Mouse (Mus musculus): Measurements from ENCODE around the gene Kif15. TPM values are rescaled to one million over a fixed set of nuclear protein-coding genes. Genes with fewer than 3 reads are reported as not detected.
A peak's percentile ranks its signal among the peaks of the same experiment; 100 is the strongest.

Gene Kif15
- polyA plus RNA-seq (2016; fragmentation: Nextera tagmentation; extraction: Ambion mirVana), result 89.5 and 97.8 TPM in 2 replicates

- Histone ChIP-seq H3K9me3 (no peaks in the 10 kb centered on the region), H3K27ac (replicated peaks) (peak within 1 kb of the TSS; percentile 91), H3K4me3 (peak within 1 kb of the TSS; percentile 72), H3K4me1 (peaks cover 25% of the 10 kb centered on the region), H3K36me3 (replicated peaks) (peaks cover 31% of the 10 kb centered on the region), H3K27me3 (replicated peaks; ENCODE audit: low read depth, poor library complexity, severe bottlenecking) (no peaks in the 10 kb centered on the region)
- WGBS, result under 1% methylated on average over 64 of the region's 64 CpGs
- peak; percentile 95 for DNase-seq (ENCODE audit: low spot score)
Measured at GRCm38 (mm10) chr9:122950643-122951475, at the start of gene Kif15, which contains the start of gene 1110059G10Rik. Gene Kif15 (plus strand): TSS chr9:122951046. Gene 1110059G10Rik (minus strand): TSS chr9:122951000.

DNA sequence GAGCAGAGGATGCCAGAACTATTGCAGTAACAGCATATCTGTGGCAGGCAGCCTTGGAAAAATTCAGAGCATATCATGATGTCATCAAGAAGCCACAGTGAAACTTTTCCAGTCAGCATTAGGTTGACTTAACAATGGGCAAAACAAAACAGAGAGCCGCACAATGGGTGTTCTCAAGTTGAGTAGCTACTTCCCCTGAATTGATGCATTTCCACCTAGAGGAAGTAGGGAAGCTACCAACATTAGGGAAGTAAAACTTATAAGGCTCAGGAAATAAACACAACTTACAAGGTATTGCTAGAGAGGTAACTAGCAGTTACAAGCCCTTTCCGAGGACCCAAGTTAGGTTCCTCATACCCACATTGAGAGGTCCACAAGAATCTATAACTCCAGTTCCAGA, 49.8 kb upstream of the Kif15 start:
- Histone ChIP-seq H3K4me3 (no peak overlapping the region), H3K9me3 (peaks cover 2% of the 10 kb centered on the region; the same call in 1 of the 2 replicates), H3K4me1 (peaks cover 10% of the 10 kb centered on the region; the same call in 1 of the 2 replicates), H3K27me3 (replicated peaks; ENCODE audit: low read depth, poor library complexity, severe bottlenecking) (no peaks in the 10 kb centered on the region), H3K36me3 (replicated peaks) (peaks cover 14% of the 10 kb centered on the region), H3K27ac (replicated peaks) (no peak overlapping the region)
- no peak for DNase-seq (ENCODE audit: low spot score)
- 84% methylated on average over 2 of the region's 2 CpGs for WGBS

DNA sequence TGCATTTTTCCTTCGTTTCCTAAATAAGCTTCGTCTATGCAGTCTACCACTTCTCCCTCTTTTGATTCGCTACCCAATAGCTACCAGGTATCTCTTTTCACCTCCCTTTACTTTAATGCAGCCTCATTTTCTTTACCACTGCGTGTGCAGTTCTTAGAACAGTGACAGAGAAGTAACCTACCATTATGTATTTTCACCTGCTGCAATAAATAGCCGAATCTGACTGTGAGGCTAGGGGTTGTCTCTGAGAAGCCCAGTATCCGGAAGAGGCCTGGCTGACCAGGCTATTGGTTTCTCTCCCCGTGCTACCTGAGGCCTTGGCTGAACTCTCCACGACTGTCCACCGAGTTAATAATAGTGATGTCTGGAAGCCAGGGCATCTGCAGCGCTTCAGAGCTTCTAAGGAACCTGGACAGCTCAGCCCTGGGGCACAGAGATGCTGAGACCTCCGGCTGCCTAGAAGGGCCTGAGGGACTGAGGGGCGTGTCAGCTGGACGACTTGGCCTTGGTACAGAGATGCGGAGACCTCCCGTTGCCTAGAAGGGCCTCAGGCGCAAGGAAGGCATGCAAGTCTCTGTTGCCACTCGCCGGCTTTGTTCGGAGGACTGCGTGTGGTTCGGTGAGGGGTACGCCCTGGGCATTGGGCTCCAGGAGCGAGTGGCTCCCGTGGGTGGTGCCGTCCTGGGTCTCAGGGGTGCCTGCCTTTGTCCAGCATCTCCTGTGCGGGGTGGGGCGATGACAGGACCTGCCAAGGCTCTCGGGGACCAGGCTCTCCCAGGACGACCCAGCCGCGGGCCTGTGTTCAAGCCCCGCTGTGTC, 47.9 kb upstream of the Kif15 start:
- H3K36me3 ChIP-seq (replicated peaks), result peaks cover 30% of the 10 kb centered on the region
- WGBS, result 14% methylated on average over 32 of the region's 32 CpGs
- peak overlapping the region; percentile 66 for H3K4me3 ChIP-seq
- H3K27me3 ChIP-seq (replicated peaks; ENCODE audit: low read depth, poor library complexity, severe bottlenecking), result no peaks in the 10 kb centered on the region
- H3K4me1 ChIP-seq, result peaks cover 10% of the 10 kb centered on the region; the same call in 1 of the 2 replicates
- peak overlapping the region; percentile 84 for H3K27ac ChIP-seq (replicated peaks)
- H3K9me3 ChIP-seq, result peaks cover 12% of the 10 kb centered on the region
- DNase-seq (ENCODE audit: low spot score), result peak; percentile 86

- no peak for DNase-seq (ENCODE audit: low spot score)
- peaks cover 33% of the 10 kb centered on the region for H3K36me3 ChIP-seq (replicated peaks)
- no peaks in the 10 kb centered on the region for H3K9me3 ChIP-seq
- peak overlapping the region; percentile 99; the same call in 1 of the 2 replicates for H3K27ac ChIP-seq (replicated peaks)
- WGBS, result 20% methylated on average over 3 of the region's 3 CpGs
- peak overlapping the region; percentile 94 for H3K4me3 ChIP-seq
- peaks cover 19% of the 10 kb centered on the region for H3K27me3 ChIP-seq (replicated peaks; ENCODE audit: low read depth, poor library complexity, severe bottlenecking)
- H3K4me1 ChIP-seq, result peaks cover 6% of the 10 kb centered on the region
Measured at GRCm38 (mm10) chr9:122922436-122922835, 28.4 kb upstream of the Kif15 start.

DNA sequence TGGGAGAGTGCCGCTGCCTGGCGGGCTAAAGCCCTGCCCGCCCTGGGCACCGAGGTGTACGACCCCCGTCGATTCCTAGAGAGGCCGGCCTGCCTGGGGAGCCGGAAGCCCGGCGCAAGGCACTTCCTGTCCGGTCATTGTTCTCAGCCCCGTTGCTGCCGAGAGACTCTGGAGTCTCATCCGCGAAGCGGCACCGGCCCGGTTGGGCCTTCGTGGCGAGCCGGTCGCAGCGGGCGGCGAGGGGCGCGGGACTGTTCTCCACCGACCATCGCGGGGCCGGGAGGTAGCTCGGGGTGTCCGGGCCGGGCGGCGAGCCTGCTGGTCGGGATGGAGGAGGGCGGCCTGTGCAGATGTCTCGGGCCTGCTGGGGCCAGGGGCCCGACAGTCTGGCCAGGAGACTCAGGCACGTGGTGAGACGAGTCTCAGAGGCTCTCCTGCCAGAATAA, 27.9 kb upstream of the Kif15 start, which contains the start of gene Zfp105:
Gene Zfp105 (plus strand): TSS at position 137 of the 446 bp plus-strand sequence.
- under 1% methylated on average over 43 of the region's 43 CpGs for WGBS
- DNase-seq (ENCODE audit: low spot score), result peak; percentile 93
- Histone ChIP-seq H3K9me3 (no peaks in the 10 kb centered on the region), H3K27me3 (replicated peaks; ENCODE audit: low read depth, poor library complexity, severe bottlenecking) (peaks cover 19% of the 10 kb centered on the region), H3K27ac (replicated peaks) (peak within 1 kb of the TSS; percentile 99), H3K36me3 (replicated peaks) (peaks cover 38% of the 10 kb centered on the region), H3K4me1 (peaks cover 6% of the 10 kb centered on the region), H3K4me3 (peak within 1 kb of the TSS; percentile 94)

DNA sequence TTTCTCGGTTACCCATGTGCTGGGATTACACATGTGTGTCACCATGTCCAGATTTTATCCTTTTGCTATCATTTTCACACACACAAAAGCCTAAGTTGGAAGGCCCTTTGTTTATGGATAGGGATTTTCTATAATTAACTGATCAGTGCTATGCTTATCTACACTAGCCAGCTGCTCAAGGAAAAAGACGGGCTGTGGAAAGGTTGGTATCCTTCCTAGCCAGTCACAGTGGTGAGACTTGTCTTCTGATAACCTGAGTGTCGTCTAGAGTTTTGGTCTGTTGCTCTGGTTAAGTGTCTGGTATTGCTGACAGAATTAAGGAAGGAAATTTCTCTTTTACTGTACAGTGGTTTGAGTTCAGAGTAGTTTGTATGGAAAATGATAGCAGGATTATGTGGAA, 21.9 kb upstream of the Kif15 start:
- Histone ChIP-seq H3K27ac (replicated peaks) (no peak overlapping the region), H3K27me3 (replicated peaks; ENCODE audit: low read depth, poor library complexity, severe bottlenecking) (no peaks in the 10 kb centered on the region), H3K36me3 (replicated peaks) (peaks cover 96% of the 10 kb centered on the region), H3K4me3 (no peak overlapping the region), H3K4me1 (peaks cover 1% of the 10 kb centered on the region), H3K9me3 (peaks cover 11% of the 10 kb centered on the region)
- no peak for DNase-seq (ENCODE audit: low spot score)
- 91% methylated on average over 3 of the region's 3 CpGs for WGBS

GRCm38 (mm10) chr9:122998406-122999192, 47.8 kb downstream of the Kif15 start:
- Histone ChIP-seq H3K9me3 (no peaks in the 10 kb centered on the region), H3K27ac (replicated peaks) (no peak overlapping the region), H3K36me3 (replicated peaks) (peaks cover 99% of the 10 kb centered on the region), H3K27me3 (replicated peaks; ENCODE audit: low read depth, poor library complexity, severe bottlenecking) (no peaks in the 10 kb centered on the region), H3K4me1 (no peaks in the 10 kb centered on the region), H3K4me3 (no peak overlapping the region)
- WGBS, result 94% methylated on average over 10 of the region's 10 CpGs
- no peak for DNase-seq (ENCODE audit: low spot score)

DNA sequence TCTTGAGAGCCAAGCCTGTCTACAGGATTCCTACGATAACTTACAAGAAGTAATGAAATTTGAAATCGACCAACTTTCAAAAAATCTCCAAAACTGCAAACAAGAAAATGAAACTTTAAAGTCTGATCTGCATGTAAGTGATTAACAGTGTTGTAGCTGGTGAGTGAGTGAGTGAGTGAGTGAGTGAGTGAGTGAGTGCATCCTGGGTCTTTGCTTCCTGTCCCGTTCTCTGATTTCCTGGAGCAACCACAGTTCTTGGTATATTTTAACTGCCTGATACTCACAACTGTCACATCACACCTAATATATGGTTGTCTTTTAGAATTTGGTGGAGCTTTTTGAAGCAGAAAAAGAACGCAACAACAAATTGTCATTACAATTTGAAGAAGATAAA, 48.3 kb downstream of the Kif15 start:
- peaks cover 99% of the 10 kb centered on the region for H3K36me3 ChIP-seq (replicated peaks)
- no peak overlapping the region for H3K4me3 ChIP-seq
- H3K27me3 ChIP-seq (replicated peaks; ENCODE audit: low read depth, poor library complexity, severe bottlenecking), result no peaks in the 10 kb centered on the region
- no peaks in the 10 kb centered on the region for H3K9me3 ChIP-seq
- no peak for DNase-seq (ENCODE audit: low spot score)
- no peak overlapping the region for H3K27ac ChIP-seq (replicated peaks)
- no peaks in the 10 kb centered on the region for H3K4me1 ChIP-seq
- WGBS, result 93% methylated on average over 4 of the region's 4 CpGs

DNA sequence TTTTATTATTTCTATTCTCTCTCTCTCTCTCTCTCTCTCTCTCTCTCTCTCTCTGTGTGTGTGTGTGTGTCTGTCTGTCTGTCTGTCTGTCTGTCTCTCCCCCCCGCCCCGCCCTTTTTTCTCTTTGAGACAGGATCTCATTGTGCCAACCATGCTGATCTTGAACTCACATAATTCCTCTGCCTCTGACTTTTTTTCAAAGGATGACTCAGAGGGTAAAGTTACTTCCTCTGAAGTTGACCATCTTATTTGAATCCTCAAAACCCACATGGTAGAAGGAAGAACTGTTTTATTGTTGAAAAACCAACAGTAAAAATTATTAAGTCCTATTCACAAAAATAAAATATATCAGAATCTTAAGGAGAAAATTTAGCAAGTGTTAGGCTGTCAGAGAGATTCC, 53.9 kb downstream of the Kif15 start:
- DNase-seq (ENCODE audit: low spot score), result no peak
- H3K4me1 ChIP-seq, result no peaks in the 10 kb centered on the region
- no peak overlapping the region for H3K27ac ChIP-seq (replicated peaks)
- no peaks in the 10 kb centered on the region for H3K9me3 ChIP-seq
- H3K27me3 ChIP-seq (replicated peaks; ENCODE audit: low read depth, poor library complexity, severe bottlenecking), result no peaks in the 10 kb centered on the region
- no peak overlapping the region for H3K4me3 ChIP-seq
- 88% methylated on average over 2 of the region's 2 CpGs for WGBS
- peaks cover 100% of the 10 kb centered on the region for H3K36me3 ChIP-seq (replicated peaks)

- Histone ChIP-seq H3K27ac (replicated peaks) (no peak overlapping the region), H3K4me3 (no peak overlapping the region), H3K4me1 (no peaks in the 10 kb centered on the region), H3K9me3 (no peaks in the 10 kb centered on the region), H3K27me3 (replicated peaks; ENCODE audit: low read depth, poor library complexity, severe bottlenecking) (no peaks in the 10 kb centered on the region), H3K36me3 (replicated peaks) (peaks cover 100% of the 10 kb centered on the region)
- DNase-seq (ENCODE audit: low spot score), result no peak
- 83% methylated on average over 6 of the region's 6 CpGs for WGBS
Measured at GRCm38 (mm10) chr9:123006071-123006470, 55.2 kb downstream of the Kif15 start.

GRCm38 (mm10) chr9:123020995-123021631, 70.3 kb downstream of the Kif15 start, which contains the start of gene Tmem42:
Gene Tmem42 (plus strand): TSS chr9:123021326.
- peak; percentile 90 for DNase-seq (ENCODE audit: low spot score)
- Histone ChIP-seq H3K9me3 (no peaks in the 10 kb centered on the region), H3K36me3 (replicated peaks) (peaks cover 28% of the 10 kb centered on the region), H3K4me1 (peaks cover 22% of the 10 kb centered on the region), H3K27me3 (replicated peaks; ENCODE audit: low read depth, poor library complexity, severe bottlenecking) (peaks cover 5% of the 10 kb centered on the region; the same call in 1 of the 2 replicates), H3K27ac (replicated peaks) (peak within 1 kb of the TSS; percentile 95), H3K4me3 (peak within 1 kb of the TSS; percentile 82)
- WGBS, result under 1% methylated on average over 57 of the region's 69 CpGs
